Mouse (Mus musculus) heart, postnatal 0 days (tissue): ENCODE data around the gene Rbm17. TPM values are rescaled to one million over a fixed set of nuclear protein-coding genes. Genes with fewer than 3 reads are reported as not detected.

Experiments
- ATAC-seq: fragments of 200-750 bp; cut with Nextera tagmentation; 2 replicates; pipeline ENCODE4 v1.8.0; 2017; ENCODE audit warnings: low read depth, moderate number of reproducible peaks, moderate library complexity; ENCODE audit not compliant: insufficient read depth
- DNase-seq: peaks from one replicate; pipeline ENCODE4 v3.0.0-alpha.2; 2016; ENCODE audit warnings: low spot score
- H3K27ac ChIP-seq: fragments of 300-500 bp; sonication (generic); 2 replicates; pipeline ENCODE4 v1.5.1; 2014; ENCODE audit warnings: low read depth, mild to moderate bottlenecking
- H3K27me3 ChIP-seq: fragments of 300-500 bp; sonication (generic); 2 replicates; pipeline ENCODE4 v1.6.1; 2014; ENCODE audit warnings: low read length, mixed read lengths; ENCODE audit not compliant: control insufficient read depth, insufficient read depth
- H3K36me3 ChIP-seq: fragments of 300-500 bp; sonication (generic); replicated peaks from 2 replicates; pipeline ENCODE4 v1.6.1; 2014; ENCODE audit warnings: low read length, mixed read lengths; ENCODE audit not compliant: control insufficient read depth, insufficient read depth
- H3K4me1 ChIP-seq: fragments of 300-500 bp; sonication (generic); 2 replicates; pipeline ENCODE4 v1.6.1; 2014; ENCODE audit warnings: antibody characterized with exemption; ENCODE audit not compliant: control insufficient read depth, insufficient read depth
- H3K4me2 ChIP-seq: fragments of 300-500 bp; sonication (generic); 2 replicates; pipeline ENCODE4 v1.6.1; 2014; ENCODE audit warnings: low read depth, mild to moderate bottlenecking, low read length, moderate library complexity
- H3K4me3 ChIP-seq: fragments of 300-500 bp; sonication (generic); 2 replicates; pipeline ENCODE4 v1.5.1; 2014; ENCODE audit warnings: low read depth, low read length
- H3K9ac ChIP-seq: fragments of 300-500 bp; sonication (generic); replicated peaks from 2 replicates; pipeline ENCODE4 v1.6.1; 2014; ENCODE audit warnings: low read depth, low read length, mixed read lengths
- H3K9me3 ChIP-seq: fragments of 300-500 bp; sonication (generic); replicated peaks from 2 replicates; pipeline ENCODE4 v1.6.1; 2016; ENCODE audit warnings: low read length; ENCODE audit not compliant: control insufficient read depth
- CTCF ChIP-seq: IDR thresholded peaks from 2 replicates; pipeline ENCODE4 v1.5.1; 2016; ENCODE audit warnings: antibody characterized with exemption, control low read depth, low read depth
- EP300 ChIP-seq: IDR thresholded peaks from 2 replicates; pipeline ENCODE4 v1.6.1; 2016; ENCODE audit warnings: antibody characterized with exemption, low read depth
- WGBS: fragments of 180-500 bp; shearing (Covaris S2); extraction: QIAGEN DNeasy Blood & Tissue Kit; methylation state at CpG from one replicate; pipeline ENCODE4 v1.1.7; 2014; 5-methylcytosine and 5-hydroxymethylcytosine counted together
- polyA plus RNA-seq: library from polyadenylated mRNA; unstranded; fragments of >200 nt; fragmentation: Nextera tagmentation; extraction: Ambion mirVana; gene quantifications from 2 replicates; pipeline ENCODE4 v1.2.1, GENCODE M21; 2015
- total RNA-seq: library from RNA; depleted of rRNA; stranded (reverse); fragments of >200 nt; gene quantifications from 2 replicates; pipeline ENCODE4 v1.2.3, GENCODE M21; 2014; ENCODE audit warnings: low replicate concordance

Gene Rbm17
- total and polyA plus RNA-seq, 2 experiments from 2014 or later = 42.7 to 61.0 TPM

DNA sequence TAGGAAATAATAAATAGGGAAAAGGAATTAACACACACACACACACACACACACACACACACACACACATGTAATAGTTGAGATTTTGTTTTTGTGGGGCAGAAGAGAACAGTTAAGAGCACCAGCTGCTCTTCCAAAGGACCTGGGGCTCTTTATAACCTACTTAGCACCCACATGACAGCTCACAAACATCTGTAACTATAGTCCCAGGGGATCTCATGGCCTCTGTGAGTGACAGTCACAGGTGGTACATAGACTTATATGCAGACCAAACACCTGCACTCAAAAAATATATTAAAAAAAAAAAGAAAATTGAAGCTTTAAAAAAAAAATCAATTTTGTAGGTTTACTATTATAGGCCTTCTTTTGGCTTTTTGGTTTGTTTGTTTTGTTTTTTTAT, 958 bp upstream of the Rbm17 start:
- no peaks in the 10 kb centered on the region for H3K9me3 ChIP-seq
- no peak overlapping the region for H3K4me3 ChIP-seq
- no peak for DNase-seq
- no peak overlapping the region for H3K4me2 ChIP-seq
- ATAC-seq = no peak
- H3K36me3 ChIP-seq = peaks cover 8% of the 10 kb centered on the region
- peaks cover 8% of the 10 kb centered on the region; the same call in 1 of the 2 replicates for H3K4me1 ChIP-seq
- no peak for TF ChIP-seq EP300
- TF ChIP-seq CTCF = no peak
- H3K27me3 ChIP-seq = no peaks in the 10 kb centered on the region
- no peak overlapping the region for H3K27ac ChIP-seq
- no peak overlapping the region for H3K9ac ChIP-seq

DNA sequence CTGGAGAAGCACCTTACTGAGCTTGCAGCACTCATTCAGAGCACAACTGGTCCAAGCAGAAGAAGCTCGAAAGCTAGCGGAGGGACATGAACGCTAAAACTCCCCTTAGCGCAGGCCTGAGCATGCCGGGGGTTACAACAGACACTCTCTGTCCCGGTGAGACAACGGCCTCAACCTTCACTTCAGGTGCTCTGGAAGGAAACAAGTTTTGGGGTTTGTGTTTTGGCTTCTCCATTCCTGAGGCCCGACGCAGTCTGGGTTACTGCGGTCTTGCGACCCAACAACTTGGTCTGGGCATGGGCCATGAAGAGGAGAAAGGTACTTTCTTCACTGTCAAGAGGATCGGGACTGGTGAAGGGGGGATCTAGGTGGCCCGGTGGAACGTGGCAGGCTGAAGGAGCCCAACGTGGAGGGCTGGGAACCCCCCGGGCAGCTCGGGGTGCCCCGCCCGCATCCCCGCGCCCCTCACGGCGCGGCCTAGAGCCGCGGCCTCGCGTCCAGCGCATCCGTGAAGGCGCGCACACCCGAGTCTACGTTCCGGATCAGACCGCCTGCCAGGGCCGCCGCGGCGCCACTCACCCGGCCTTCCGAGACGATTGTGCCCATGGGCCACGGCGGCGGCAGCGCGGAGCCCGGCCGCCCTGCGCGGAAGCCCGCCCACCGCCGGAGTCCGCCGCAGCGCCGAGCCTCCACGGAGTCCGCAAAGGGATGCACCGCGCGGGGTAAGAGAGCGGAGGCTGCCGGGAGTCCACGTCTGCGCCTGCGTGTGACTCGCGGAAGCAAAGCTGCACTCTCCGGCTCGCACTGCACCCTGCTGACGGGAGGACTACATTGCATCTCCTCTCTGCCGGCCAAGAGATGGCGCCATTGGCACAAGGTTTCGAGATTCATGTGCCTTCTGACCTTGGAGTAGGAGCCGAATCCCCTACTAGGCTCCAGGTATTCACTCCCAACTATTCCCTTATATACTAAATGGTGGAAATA, 1.2 kb downstream of the Rbm17 start:
- peak; percentile 99 for ATAC-seq
- WGBS = under 1% methylated on average over 68 of the region's 78 CpGs
- TF ChIP-seq EP300 = no peak
- peak; percentile 100 for TF ChIP-seq CTCF
- peaks cover 8% of the 10 kb centered on the region; the same call in 1 of the 2 replicates for H3K4me1 ChIP-seq
- peak overlapping the region; percentile 74 for H3K4me2 ChIP-seq
- H3K9ac ChIP-seq = peak overlapping the region; percentile 91
- H3K4me3 ChIP-seq = peak overlapping the region; percentile 83
- DNase-seq = peak; percentile 96
- H3K27ac ChIP-seq = peak overlapping the region; percentile 69
- H3K36me3 ChIP-seq = peaks cover 28% of the 10 kb centered on the region
- no peaks in the 10 kb centered on the region for H3K9me3 ChIP-seq
- H3K27me3 ChIP-seq = no peaks in the 10 kb centered on the region

- TF ChIP-seq CTCF (no peak), EP300 (no peak)
- Histone ChIP-seq H3K4me2 (peak overlapping the region; percentile 74), H3K27me3 (no peaks in the 10 kb centered on the region), H3K9me3 (no peaks in the 10 kb centered on the region), H3K9ac (peak overlapping the region; percentile 91), H3K4me1 (peaks cover 8% of the 10 kb centered on the region; the same call in 1 of the 2 replicates), H3K27ac (no peak overlapping the region), H3K4me3 (peak overlapping the region; percentile 83), H3K36me3 (peaks cover 38% of the 10 kb centered on the region)
- 74% methylated on average over 6 of the region's 6 CpGs for WGBS
- DNase-seq = no peak
- ATAC-seq = no peak
Measured at GRCm38 (mm10) chr2:11601795-11602194, 2.2 kb downstream of the Rbm17 start.

DNA sequence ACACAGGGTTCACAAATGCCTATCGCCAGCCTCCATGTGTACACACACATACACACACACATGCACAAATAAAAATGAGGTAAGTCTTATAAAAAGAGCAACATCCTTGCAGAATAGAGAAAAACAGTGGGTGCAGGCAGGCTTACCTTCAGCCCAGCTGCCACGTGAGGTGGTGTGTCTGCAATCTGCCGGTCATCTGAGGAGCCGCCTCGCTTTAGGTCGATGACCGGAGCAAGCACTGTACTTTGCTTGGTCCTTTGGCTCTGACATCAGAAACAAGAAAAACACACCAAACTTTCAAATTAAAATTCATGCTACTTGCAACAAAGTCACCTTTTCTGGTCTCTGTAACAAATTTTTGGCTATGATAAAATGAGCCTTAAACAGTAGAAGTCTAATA, 6.0 kb downstream of the Rbm17 start:
- Histone ChIP-seq H3K9me3 (no peaks in the 10 kb centered on the region), H3K36me3 (peaks cover 68% of the 10 kb centered on the region)
- ATAC-seq = no peak

DNA sequence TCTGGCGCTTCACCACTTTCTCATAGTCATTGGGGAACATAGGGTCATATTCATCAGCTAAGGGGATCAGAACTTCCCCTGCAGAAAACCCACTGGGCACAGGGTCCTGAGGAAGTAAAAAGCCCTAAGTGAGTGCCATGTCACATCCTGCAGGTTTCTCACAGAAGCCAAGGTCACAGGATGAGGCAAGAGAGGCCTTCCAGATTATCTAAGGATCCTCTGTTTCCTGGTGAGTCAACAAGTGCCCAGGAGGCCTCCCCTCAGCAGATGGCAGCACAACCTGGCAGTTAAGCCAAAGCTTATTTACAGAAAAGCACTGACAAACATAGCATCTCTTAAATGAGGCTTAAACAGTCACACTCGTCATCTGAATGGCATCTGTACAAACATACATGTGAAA, 7.3 kb downstream of the Rbm17 start:
- DNase-seq (no peak), ATAC-seq (no peak)
- TF ChIP-seq EP300 (no peak), CTCF (no peak)
- Histone ChIP-seq H3K9me3 (no peaks in the 10 kb centered on the region), H3K4me3 (no peak overlapping the region), H3K27ac (no peak overlapping the region), H3K36me3 (peaks cover 80% of the 10 kb centered on the region), H3K27me3 (no peaks in the 10 kb centered on the region), H3K9ac (no peak overlapping the region), H3K4me1 (peaks cover 2% of the 10 kb centered on the region; the same call in 1 of the 2 replicates), H3K4me2 (no peak overlapping the region)
- WGBS = 78% methylated on average over 2 of the region's 2 CpGs

More for the DNA sequence above, 6.0 kb downstream of the Rbm17 start:
- H3K4me2 ChIP-seq = no peak overlapping the region
- no peaks in the 10 kb centered on the region for H3K27me3 ChIP-seq
- WGBS = 88% methylated on average over 7 of the region's 7 CpGs
- no peak overlapping the region for H3K9ac ChIP-seq
- H3K27ac ChIP-seq = no peak overlapping the region
- TF ChIP-seq CTCF = no peak
- TF ChIP-seq EP300 = no peak
- DNase-seq = no peak
- H3K4me3 ChIP-seq = no peak overlapping the region
- peaks cover 8% of the 10 kb centered on the region; the same call in 1 of the 2 replicates for H3K4me1 ChIP-seq
